Mouse (Mus musculus) thymus, adult 2 months (tissue): ENCODE data around the gene Sept3.

ENCODE experiments used
- CTCF ChIP-seq: fragments of 200-500 bp; IDR thresholded peaks from 2 replicates; pipeline ENCODE4 v1.5.1; 2012; ENCODE audit warnings: mild to moderate bottlenecking, control low read depth, low read length, moderate library complexity, borderline replicate concordance; ENCODE audit not compliant: control insufficient read depth, poor library complexity, insufficient read depth; ENCODE audit errors: extremely low read depth
- POLR2A ChIP-seq: fragments of 200-500 bp; IDR thresholded peaks from 2 replicates; pipeline ENCODE4 v1.6.1; 2012; ENCODE audit warnings: mild to moderate bottlenecking, low read length, control low read depth, moderate library complexity; ENCODE audit not compliant: control insufficient read depth, poor library complexity, insufficient read depth; ENCODE audit errors: extremely low read depth

- TF ChIP-seq CTCF: no peak
- TF ChIP-seq POLR2A: no peak
Measured at GRCm38 (mm10) chr15:82307107-82307506, 32.4 kb downstream of the Sept3 start.
